Mouse (Mus musculus) effector memory CD4-positive, alpha-beta T cell, adult 7 months (primary cell): ENCODE data around the gene Ptcra. TPM values are rescaled to one million over a fixed set of nuclear protein-coding genes. Genes with fewer than 3 reads are reported as not detected.

Source experiments
- polyA plus RNA-seq: library from polyadenylated mRNA; unstranded; fragments of 100-300 nt; shearing (Covaris generic); gene quantifications from one replicate; pipeline ENCODE4 v1.2.1, GENCODE M21; 2017

The Ptcra gene
- not detected for polyA plus RNA-seq

DNA sequence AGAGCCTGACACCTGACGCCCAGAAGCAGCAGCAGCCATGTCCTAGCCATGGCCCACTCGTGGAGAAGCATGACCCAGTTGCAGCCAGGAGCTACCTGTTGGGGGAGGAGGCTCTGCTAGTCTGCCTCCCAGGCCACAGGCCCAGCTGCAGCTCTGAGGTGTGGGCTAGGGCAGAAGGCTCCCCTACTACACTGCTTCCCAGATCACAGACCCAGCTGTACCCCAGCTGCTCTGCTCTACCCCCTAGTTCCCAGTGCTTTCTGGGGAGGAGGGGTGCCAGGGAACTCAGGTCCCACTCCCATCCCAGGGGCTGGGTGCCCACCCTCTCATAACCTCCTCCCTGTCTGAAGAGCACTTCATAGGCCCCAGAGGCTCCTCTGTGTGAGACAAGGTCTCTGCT lies at the start of gene Ptcra:
Ptcra (minus strand) TSS at position 169 of the 400 bp plus-strand sequence.

DNA sequence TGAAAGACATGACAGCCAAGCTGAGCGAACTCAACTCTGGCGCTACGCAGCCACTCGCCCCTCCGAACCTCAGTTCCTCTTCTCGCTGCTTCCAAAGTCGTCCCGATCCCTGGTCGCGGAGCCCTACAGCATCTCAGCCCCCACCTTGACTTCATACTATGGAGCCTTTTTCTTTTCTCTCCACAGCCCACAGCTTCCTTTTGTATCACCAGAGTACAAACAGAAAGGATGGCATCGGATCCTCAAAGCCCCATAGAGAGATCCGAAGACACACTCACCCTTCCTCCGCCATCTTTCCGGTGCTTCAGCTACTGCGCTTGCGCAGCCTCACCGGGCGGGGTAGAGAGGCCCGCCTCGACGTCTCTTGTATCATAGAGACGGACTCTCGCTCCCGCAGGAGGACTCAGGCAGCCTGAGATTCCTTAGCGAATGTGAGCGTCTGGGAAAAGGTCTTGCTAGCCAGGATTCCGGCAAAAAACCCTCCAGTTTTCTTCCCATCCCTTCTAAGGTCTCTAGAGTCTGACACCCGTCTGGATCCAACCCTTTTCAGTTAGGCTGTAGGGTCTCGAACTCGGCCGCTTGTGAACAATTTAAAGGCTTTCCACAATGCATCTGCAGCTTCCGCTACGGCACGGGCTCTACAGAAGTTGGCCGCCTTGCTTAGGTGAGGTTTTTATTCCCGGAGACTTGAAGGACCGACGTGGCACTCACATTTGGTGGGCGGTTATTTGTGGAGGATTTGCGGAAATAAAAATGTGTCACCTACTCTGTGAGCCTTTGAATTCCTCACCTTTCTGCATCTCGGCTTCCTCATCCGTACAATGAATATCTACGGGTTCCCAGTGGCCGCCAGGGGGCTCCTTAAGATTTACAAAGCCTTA lies 19.1 kb upstream of the Ptcra start, which contains the start of gene Rpl7l1:
Rpl7l1 (minus strand) TSS at position 332 of the 881 bp plus-strand sequence.

DNA sequence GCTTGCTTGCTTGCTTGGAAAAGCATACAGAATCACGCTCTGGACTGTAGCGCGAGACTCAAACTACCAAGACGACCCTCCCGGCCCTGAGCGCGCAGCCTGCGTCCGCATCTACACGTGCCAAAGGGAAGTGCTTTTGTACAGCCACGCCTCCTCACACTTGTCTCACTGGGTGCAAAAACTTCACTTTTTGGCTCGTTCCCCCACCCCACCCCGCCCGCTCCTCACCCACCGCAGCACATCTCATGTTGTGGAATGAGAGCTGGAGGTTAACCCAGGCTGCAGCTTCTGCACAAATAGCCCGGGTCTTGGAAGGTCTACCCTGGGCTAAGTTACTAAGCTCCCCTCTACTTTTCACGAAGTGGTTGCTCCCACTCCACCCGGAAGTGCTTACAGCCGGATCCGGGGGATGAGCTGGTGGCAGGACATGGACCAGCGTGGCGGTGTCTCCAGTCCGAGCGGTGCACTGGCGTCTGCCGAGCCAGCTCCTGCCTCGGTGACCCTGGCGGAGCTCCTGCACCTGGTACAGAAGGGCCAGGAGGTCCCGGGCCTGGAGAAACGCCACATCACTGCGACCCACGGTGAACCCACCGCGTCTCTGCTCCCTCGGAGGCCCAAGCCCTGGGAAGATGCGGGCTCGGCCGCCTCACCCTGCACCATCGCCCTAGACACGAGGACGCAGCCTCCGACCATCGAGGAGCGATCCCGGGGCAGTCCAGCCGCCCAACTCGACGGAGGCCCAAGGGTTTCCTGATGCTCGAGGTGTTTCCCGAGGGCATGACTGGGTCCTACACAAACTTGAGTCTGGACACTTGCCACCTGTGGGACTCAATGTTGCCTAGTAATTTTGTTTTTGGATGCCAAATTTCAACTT lies 9.1 kb upstream of the Ptcra start, which contains the start of gene 2310039H08Rik:
2310039H08Rik (plus strand) TSS at position 232 of the 874 bp plus-strand sequence.

DNA sequence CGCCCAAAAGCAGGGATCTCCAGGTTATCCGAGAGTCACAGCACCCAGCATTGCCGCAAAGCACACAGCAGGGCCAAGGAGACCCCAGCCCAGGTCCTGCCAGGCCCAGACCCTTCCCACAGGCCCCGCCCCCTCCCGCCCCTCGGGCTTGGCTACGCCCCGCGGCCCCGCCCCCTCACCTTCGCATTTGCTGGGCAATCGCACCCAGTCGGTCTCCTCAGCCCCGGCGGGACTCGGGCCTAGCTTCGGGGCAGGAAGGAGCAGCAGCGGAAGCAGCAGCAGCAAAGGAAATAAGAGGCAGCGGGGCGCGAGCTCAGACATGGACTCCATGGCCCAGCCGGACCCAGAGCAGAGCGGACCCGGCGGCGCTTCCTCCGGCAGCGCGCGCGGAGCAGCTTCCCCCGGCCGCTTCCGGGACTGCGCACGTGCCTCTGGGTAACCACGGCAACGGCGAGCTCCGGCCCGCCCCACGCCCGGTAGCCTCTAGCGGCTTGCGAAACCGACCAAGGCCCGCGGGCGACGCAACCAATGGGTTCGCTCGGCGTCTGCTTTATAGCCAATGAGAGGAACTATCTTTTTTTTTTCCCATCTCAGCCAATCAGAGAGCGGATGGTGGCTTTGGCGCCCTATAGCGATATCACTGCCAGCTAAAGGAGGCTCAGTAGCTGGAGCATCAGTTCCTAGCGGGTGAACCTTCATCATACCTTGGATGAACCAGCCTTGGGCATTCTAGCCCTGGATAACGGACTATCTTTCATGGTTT lies 11.5 kb downstream of the Ptcra start, which contains the start of gene Cnpy3:
Cnpy3 (minus strand) TSS at position 421 of the 763 bp plus-strand sequence.

DNA sequence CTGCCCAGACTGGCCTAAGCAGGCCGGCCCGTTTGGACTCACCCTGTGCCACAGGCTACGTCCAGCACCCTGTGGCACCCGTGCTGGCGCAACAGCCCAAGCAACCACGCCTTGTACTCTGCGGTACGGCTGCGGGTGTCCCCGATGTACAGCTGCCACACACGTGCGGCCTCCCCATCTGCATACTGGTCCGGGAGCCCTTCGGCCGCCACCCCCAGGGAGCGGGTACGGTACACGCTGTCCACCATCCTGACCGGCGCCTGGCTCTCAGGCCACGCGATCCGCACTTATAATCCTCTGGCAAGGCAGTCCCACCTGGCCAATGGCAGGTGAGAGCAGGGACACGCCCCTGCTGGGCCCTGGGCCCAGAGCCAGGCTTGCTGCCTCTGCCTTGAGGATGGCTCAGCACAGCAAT lies 34.6 kb downstream of the Ptcra start, which contains the start of gene Gnmt:
Gnmt (minus strand) TSS at position 265 of the 415 bp plus-strand sequence.

DNA sequence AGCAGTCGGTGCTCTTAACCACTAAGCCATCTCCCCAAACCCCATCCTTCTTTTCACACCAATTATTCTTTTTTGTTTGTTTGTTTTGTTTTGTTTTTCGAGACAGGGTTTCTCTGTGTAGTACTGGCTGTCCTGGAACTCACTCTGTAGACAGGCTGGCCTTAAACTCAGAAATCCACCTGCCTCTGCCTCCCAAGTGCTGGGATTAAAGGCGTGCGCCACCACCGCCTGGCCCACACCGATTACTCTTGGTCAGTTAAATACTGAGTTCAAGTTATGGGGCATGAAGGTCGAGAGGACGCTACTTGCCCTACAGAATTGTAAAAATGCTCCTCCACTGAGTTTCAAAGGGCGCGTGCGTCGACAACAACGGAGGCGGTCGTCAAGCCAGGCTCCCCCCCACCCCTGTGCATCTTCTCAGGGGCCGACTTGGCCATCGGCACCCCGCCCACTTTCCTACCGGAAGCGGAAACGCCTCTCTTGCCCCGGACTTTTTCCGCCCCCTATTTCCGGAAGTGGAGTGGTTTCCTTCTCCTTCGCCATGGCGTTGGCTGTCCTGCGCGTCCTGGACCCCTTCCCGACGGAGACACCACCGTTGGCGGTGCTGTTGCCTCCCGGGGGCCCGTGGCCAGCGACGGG lies 52.4 kb downstream of the Ptcra start, which contains the start of gene Pex6:
Pex6 (plus strand) TSS at position 505 of the 639 bp plus-strand sequence.

Other genes starting within 250 kb of the Ptcra start
- 5.4 TPM for gene Cul9, start 217.3 kb downstream of the Ptcra start, polyA plus RNA-seq
- 26.4 TPM for gene Srf, start 207.5 kb downstream of the Ptcra start, polyA plus RNA-seq
- not detected for gene Ptk7, start 134.2 kb downstream of the Ptcra start, polyA plus RNA-seq
- gene Klc4, start 117.7 kb downstream of the Ptcra start, polyA plus RNA-seq = 17.7 TPM
- gene Mrpl2, start 117.5 kb downstream of the Ptcra start, polyA plus RNA-seq = 34.7 TPM
- 1.5 TPM for gene Cul7, start 113.4 kb downstream of the Ptcra start, polyA plus RNA-seq
- 36.3 TPM for gene Rrp36, start 89.4 kb downstream of the Ptcra start, polyA plus RNA-seq
- gene Mea1, start 84.9 kb downstream of the Ptcra start, polyA plus RNA-seq = 81.7 TPM
- gene Klhdc3, start 82.8 kb downstream of the Ptcra start, polyA plus RNA-seq = 82.7 TPM
- 49.9 TPM for gene Ppp2r5d, start 58.6 kb downstream of the Ptcra start, polyA plus RNA-seq
- 27.2 TPM for gene Pex6, start 52.2 kb downstream of the Ptcra start, polyA plus RNA-seq
- not detected for gene Gnmt, start 34.5 kb downstream of the Ptcra start, polyA plus RNA-seq
- 42.4 TPM for gene Cnpy3, start 11.5 kb downstream of the Ptcra start, polyA plus RNA-seq
- 22.3 TPM for gene 2310039H08Rik, start 8.9 kb upstream of the Ptcra start, polyA plus RNA-seq
- gene Rpl7l1, start 19.0 kb upstream of the Ptcra start, polyA plus RNA-seq = 71.3 TPM
- 17.5 TPM for gene Bicral, start 94.8 kb upstream of the Ptcra start, polyA plus RNA-seq
- gene Tbcc, start 127.0 kb upstream of the Ptcra start, polyA plus RNA-seq = 25.9 TPM
- 0.22 TPM for gene Prph2, start 146.7 kb upstream of the Ptcra start, polyA plus RNA-seq
- 79.3 TPM for gene Ubr2, start 246.8 kb upstream of the Ptcra start, polyA plus RNA-seq